In the genomic region with DNA sequence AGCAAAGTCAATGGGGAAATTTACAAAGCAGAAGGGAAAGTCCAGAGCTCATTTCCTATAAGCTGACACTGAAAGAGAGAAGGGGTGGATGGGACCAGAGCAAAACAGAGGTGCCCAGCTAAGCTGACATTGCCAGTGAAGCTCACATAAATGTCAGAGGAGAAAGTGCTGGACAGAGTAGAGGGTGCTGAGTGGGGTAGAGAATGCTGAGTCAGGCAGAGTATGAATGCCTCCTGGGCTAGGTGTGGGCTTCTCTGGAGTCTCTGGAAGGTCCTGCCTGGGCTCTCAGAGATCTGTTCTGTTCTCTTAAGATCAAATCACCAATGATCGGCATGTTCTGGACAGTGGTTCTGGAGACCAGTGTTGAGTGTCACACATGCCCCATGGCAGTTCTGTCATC, we compare ENCODE assay signal across 23 mouse cellular contexts. TPM values are rescaled to one million over a fixed set of nuclear protein-coding genes. Genes with fewer than 3 reads are reported as not detected.
DNase-seq lines count a peak whose midpoint lies in the region; ATAC-seq and TF ChIP-seq lines count a peak whose summit lies in the region.
"Had no signal": no experiment of that assay in that cellular context is flagged by ENCODE, and none has a peak within 500 bp of the region (broad histone marks: within the 10 kb centered on the region; RNA-seq: fewer than 3 reads in every experiment).

No protein-coding gene starts in this region.

- peak; percentile 49; the same call in 1 of the 2 replicates for ATAC-seq in liver, embryonic 12.5 days
- no peak for ATAC-seq in erythroblast, adult 5-6 weeks (replicated peaks; ENCODE audit: low FRiP score, poor library complexity, severe bottlenecking)
- ATAC-seq: forebrain, embryonic 14.5 days had no signal

- no peak overlapping the region for H3K27ac ChIP-seq in liver, embryonic 12.5 days
- peak overlapping the region; percentile 92 for H3K27ac ChIP-seq in bone marrow macrophage, adult 2 months (ENCODE audit: insufficient read depth, low read depth, low read length)
- peak overlapping the region; percentile 62 for H3K27ac ChIP-seq in macrophage
- H3K27ac ChIP-seq: embryonic facial prominence, embryonic 13.5 days; forebrain, embryonic 10.5 days; hindbrain, embryonic 10.5 days; hindbrain, embryonic 15.5 days had no signal

- H3K9me3 ChIP-seq in liver, embryonic 12.5 days (replicated peaks), result no peaks in the 10 kb centered on the region
- H3K9me3 ChIP-seq: embryonic facial prominence, embryonic 13.5 days; forebrain, embryonic 10.5 days; hindbrain, embryonic 10.5 days; hindbrain, embryonic 15.5 days had no signal

- H3K79me2 ChIP-seq in macrophage (ENCODE audit: inconsistent target), result no peaks in the 10 kb centered on the region

- no peaks in the 10 kb centered on the region for H3K36me3 ChIP-seq in liver, embryonic 12.5 days
- no peaks in the 10 kb centered on the region for H3K36me3 ChIP-seq in macrophage (ENCODE audit: inconsistent target)
- H3K36me3 ChIP-seq: embryonic facial prominence, embryonic 13.5 days; forebrain, embryonic 10.5 days; hindbrain, embryonic 10.5 days; hindbrain, embryonic 15.5 days had no signal

- no peak for TF ChIP-seq POLR2A in bone marrow macrophage, adult 2 months (IDR thresholded peaks at IDR 0.05; ENCODE audit: borderline replicate concordance, low read depth, low read length)

- DNase-seq in liver, result no peak
- no peak for DNase-seq in spleen, postnatal 14 days (ENCODE audit: low spot score in 2 of 2)
- DNase-seq: adrenal gland, postnatal 10 days; cerebellum, adult 11-12 months; cerebellum, adult 9-10 months; cerebellum, postnatal 25 days; gastrocnemius, postnatal 10 days; heart, adult 18-20 months had no signal

- H3K27me3 ChIP-seq in liver, embryonic 12.5 days (replicated peaks), result no peaks in the 10 kb centered on the region
- H3K27me3 ChIP-seq: embryonic facial prominence, embryonic 13.5 days; hindbrain, embryonic 15.5 days had no signal

- WGBS in liver, embryonic 12.5 days (ENCODE audit: insufficient replicate concordance), result 73% methylated on average over 1 of the region's 1 CpGs
- WGBS in macrophage (ENCODE audit: missing documents), result 100% methylated on average over 1 of the region's 1 CpGs

- no peak for TF ChIP-seq CTCF in bone marrow macrophage, adult 2 months (IDR thresholded peaks at IDR 0.05; ENCODE audit: low read depth, low read length)

- no peak overlapping the region for H3K4me3 ChIP-seq in liver, embryonic 12.5 days
- no peak overlapping the region for H3K4me3 ChIP-seq in bone marrow macrophage, adult 2 months (ENCODE audit: insufficient read depth, low read length)
- no peak overlapping the region for H3K4me3 ChIP-seq in macrophage (ENCODE audit: inconsistent target)
- H3K4me3 ChIP-seq: embryonic facial prominence, embryonic 13.5 days; forebrain, embryonic 10.5 days; hindbrain, embryonic 10.5 days; hindbrain, embryonic 15.5 days had no signal

- no peak overlapping the region for H3K4me2 ChIP-seq in liver, embryonic 12.5 days
- H3K4me2 ChIP-seq: embryonic facial prominence, embryonic 13.5 days; heart, embryonic 11.5 days; hindbrain, embryonic 15.5 days had no signal

- H3K4me1 ChIP-seq in liver, embryonic 12.5 days, result peaks cover 6% of the 10 kb centered on the region
- peaks cover 41% of the 10 kb centered on the region for H3K4me1 ChIP-seq in bone marrow macrophage, adult 2 months (ENCODE audit: control insufficient read depth, insufficient read depth, low read length)
- H3K4me1 ChIP-seq: embryonic facial prominence, embryonic 13.5 days; forebrain, embryonic 10.5 days; hindbrain, embryonic 10.5 days; hindbrain, embryonic 15.5 days had no signal

- no peak overlapping the region for H3K9ac ChIP-seq in liver, embryonic 12.5 days
- H3K9ac ChIP-seq: embryonic facial prominence, embryonic 13.5 days; hindbrain, embryonic 15.5 days had no signal

RNA-seq across cellular contexts. Expression of gene Rnase2b, which starts 3.4 kb away (rescaled TPM):
- not detected in 2 replicates for polyA plus RNA-seq in liver, embryonic 12.5 days (2016; fragmentation: Nextera tagmentation; extraction: Ambion mirVana)
- not detected in 2 replicates for polyA plus RNA-seq in bone marrow macrophage, adult 2 months (2012; ENCODE audit: insufficient read depth, insufficient read length, missing spikeins)
- total RNA-seq in macrophage (2018; cell fraction: chromatin; rRNA removed), result not detected
- total RNA-seq in macrophage (2018; cell fraction: cytosol; rRNA removed), result not detected
- not detected for total RNA-seq in macrophage (2018; cell fraction: nucleus; rRNA removed)
- not detected in 3 replicates for polyA plus RNA-seq in macrophage (2018)
- not detected in 2 replicates for total RNA-seq in erythroblast, adult 5-6 weeks (2015; ENCODE audit: low replicate concordance)
- total RNA-seq in erythroblast, adult 5-6 weeks (2017; ENCODE audit: low replicate concordance), result 1.3 TPM in 1 of 2 replicates, not detected in the other
- total RNA-seq: adrenal gland, postnatal 10 days; adrenal gland, postnatal 4 days; gastrocnemius, postnatal 10 days; gastrocnemius, postnatal 4 days; heart, adult 18-20 months; heart, postnatal 25 days; MEL had no signal
- polyA plus RNA-seq: embryonic facial prominence, embryonic 13.5 days; forebrain, embryonic 10.5 days; forebrain, embryonic 14.5 days; heart, embryonic 11.5 days; heart, embryonic 16.5 days; hindbrain, embryonic 10.5 days; hindbrain, embryonic 15.5 days had no signal

RNA-seq across cellular contexts. Expression of gene Rnase1, which starts 18.9 kb away (rescaled TPM):
- not detected in 2 replicates for polyA plus RNA-seq in liver, embryonic 12.5 days (2016; fragmentation: Nextera tagmentation; extraction: Ambion mirVana)
- polyA plus RNA-seq in bone marrow macrophage, adult 2 months (2012; ENCODE audit: insufficient read depth, insufficient read length, missing spikeins), result not detected in 2 replicates
- total RNA-seq in macrophage (2018; cell fraction: chromatin; rRNA removed), result not detected
- total RNA-seq in macrophage (2018; cell fraction: cytosol; rRNA removed), result not detected
- not detected for total RNA-seq in macrophage (2018; cell fraction: nucleus; rRNA removed)
- polyA plus RNA-seq in macrophage (2018), result not detected in 3 replicates
- 2.1 TPM in 1 of 2 replicates, not detected in the other for total RNA-seq in erythroblast, adult 5-6 weeks (2015; ENCODE audit: low replicate concordance)
- not detected in 2 replicates for total RNA-seq in erythroblast, adult 5-6 weeks (2017; ENCODE audit: low replicate concordance)
- total RNA-seq: adrenal gland, postnatal 10 days; gastrocnemius, postnatal 10 days; gastrocnemius, postnatal 4 days; MEL had no signal
- polyA plus RNA-seq: embryonic facial prominence, embryonic 13.5 days; forebrain, embryonic 10.5 days; heart, embryonic 11.5 days; hindbrain, embryonic 10.5 days had no signal

RNA-seq across cellular contexts. Expression of gene Ang2, which starts 33.5 kb away (rescaled TPM):
- not detected in 2 replicates for polyA plus RNA-seq in liver, embryonic 12.5 days (2016; fragmentation: Nextera tagmentation; extraction: Ambion mirVana)
- polyA plus RNA-seq in bone marrow macrophage, adult 2 months (2012; ENCODE audit: insufficient read depth, insufficient read length, missing spikeins), result not detected in 2 replicates
- total RNA-seq in macrophage (2018; cell fraction: chromatin; rRNA removed), result not detected
- total RNA-seq in macrophage (2018; cell fraction: cytosol; rRNA removed), result not detected
- not detected for total RNA-seq in macrophage (2018; cell fraction: nucleus; rRNA removed)
- polyA plus RNA-seq in macrophage (2018), result not detected in 3 replicates
- total RNA-seq in erythroblast, adult 5-6 weeks (2015; ENCODE audit: low replicate concordance), result not detected in 2 replicates
- not detected in 2 replicates for total RNA-seq in erythroblast, adult 5-6 weeks (2017; ENCODE audit: low replicate concordance)
- total RNA-seq: adrenal gland, postnatal 10 days; adrenal gland, postnatal 4 days; gastrocnemius, postnatal 4 days; heart, adult 18-20 months; heart, postnatal 25 days; MEL had no signal
- polyA plus RNA-seq: embryonic facial prominence, embryonic 13.5 days; forebrain, embryonic 10.5 days; forebrain, embryonic 14.5 days; heart, embryonic 11.5 days; heart, embryonic 16.5 days; hindbrain, embryonic 10.5 days; hindbrain, embryonic 15.5 days had no signal

RNA-seq across cellular contexts. Expression of gene Ear14, which starts 37.8 kb away (rescaled TPM):
- polyA plus RNA-seq in liver, embryonic 12.5 days (2016; fragmentation: Nextera tagmentation; extraction: Ambion mirVana), result not detected in 2 replicates
- polyA plus RNA-seq in bone marrow macrophage, adult 2 months (2012; ENCODE audit: insufficient read depth, insufficient read length, missing spikeins), result not detected in 2 replicates
- not detected for total RNA-seq in macrophage (2018; cell fraction: chromatin; rRNA removed)
- total RNA-seq in macrophage (2018; cell fraction: cytosol; rRNA removed), result not detected
- total RNA-seq in macrophage (2018; cell fraction: nucleus; rRNA removed), result not detected
- not detected in 3 replicates for polyA plus RNA-seq in macrophage (2018)
- not detected in 2 replicates for total RNA-seq in erythroblast, adult 5-6 weeks (2015; ENCODE audit: low replicate concordance)
- total RNA-seq in erythroblast, adult 5-6 weeks (2017; ENCODE audit: low replicate concordance), result not detected in 2 replicates
- total RNA-seq: adrenal gland, postnatal 10 days; adrenal gland, postnatal 4 days; gastrocnemius, postnatal 10 days; gastrocnemius, postnatal 4 days; heart, adult 18-20 months; heart, postnatal 25 days; MEL had no signal
- polyA plus RNA-seq: embryonic facial prominence, embryonic 13.5 days; forebrain, embryonic 10.5 days; forebrain, embryonic 14.5 days; heart, embryonic 11.5 days; heart, embryonic 16.5 days; hindbrain, embryonic 10.5 days; hindbrain, embryonic 15.5 days had no signal

RNA-seq across cellular contexts. Expression of gene Rnase6, which starts 41.7 kb away (rescaled TPM):
- 2.3 and 4.0 TPM in 2 replicates for polyA plus RNA-seq in liver, embryonic 12.5 days (2016; fragmentation: Nextera tagmentation; extraction: Ambion mirVana)
- polyA plus RNA-seq in bone marrow macrophage, adult 2 months (2012; ENCODE audit: insufficient read depth, insufficient read length, missing spikeins), result 25.6 and 26.6 TPM in 2 replicates
- 1 to 10 TPM in 9 of 26 experiments, under 1 TPM in 8, not detected in 9; 0.25 to 4.6 (median 1.0) TPM for total RNA-seq in macrophage (2018; cell fraction: chromatin; rRNA removed)
- 10 to 100 TPM in 18 of 26 experiments, 1 to 10 TPM in 8; 5.1 to 18.7 (median 13.1) TPM for total RNA-seq in macrophage (2018; cell fraction: cytosol; rRNA removed)
- 10 to 100 TPM in 7 of 26 experiments, 1 to 10 TPM in 18, under 1 TPM in 1; 0.89 to 20.6 (median 6.0) TPM for total RNA-seq in macrophage (2018; cell fraction: nucleus; rRNA removed)
- polyA plus RNA-seq in macrophage (2018), result 3.8 to 24.3 TPM (median 17.6 TPM) in 3 replicates
- total RNA-seq in erythroblast, adult 5-6 weeks (2015; ENCODE audit: low replicate concordance), result 8.1 and 47.2 TPM in 2 replicates
- 9.5 and 15.7 TPM in 2 replicates for total RNA-seq in erythroblast, adult 5-6 weeks (2017; ENCODE audit: low replicate concordance)
- polyA plus RNA-seq: heart, embryonic 11.5 days; hindbrain, embryonic 10.5 days had no signal
